Mouse (Mus musculus) lung, postnatal 0 days (tissue): ENCODE results near the gene Myo1e.

Source experiments
- CTCF ChIP-seq: IDR thresholded peaks from 2 replicates; pipeline ENCODE4 v1.5.1; 2016; ENCODE audit warnings: antibody characterized with exemption, mild to moderate bottlenecking
- EP300 ChIP-seq: IDR thresholded peaks from 2 replicates; pipeline ENCODE4 v1.6.1; 2016; ENCODE audit warnings: antibody characterized with exemption, mild to moderate bottlenecking, control low read depth

GRCm38 (mm10) chr9:70391042-70391441 is 183.9 kb downstream of the Myo1e start:
- TF ChIP-seq CTCF (no peak), EP300 (no peak)
